Mouse (Mus musculus): ENCODE results near the gene Hist1h2br.
A peak's percentile ranks its signal among the peaks of the same experiment; 100 is the strongest.
"Not testable (repeated sequence)": the region's sequence is repeated elsewhere in the genome, so short reads cannot be mapped to it uniquely, and the experiment has no call there.

Gene Hist1h2br

DNA sequence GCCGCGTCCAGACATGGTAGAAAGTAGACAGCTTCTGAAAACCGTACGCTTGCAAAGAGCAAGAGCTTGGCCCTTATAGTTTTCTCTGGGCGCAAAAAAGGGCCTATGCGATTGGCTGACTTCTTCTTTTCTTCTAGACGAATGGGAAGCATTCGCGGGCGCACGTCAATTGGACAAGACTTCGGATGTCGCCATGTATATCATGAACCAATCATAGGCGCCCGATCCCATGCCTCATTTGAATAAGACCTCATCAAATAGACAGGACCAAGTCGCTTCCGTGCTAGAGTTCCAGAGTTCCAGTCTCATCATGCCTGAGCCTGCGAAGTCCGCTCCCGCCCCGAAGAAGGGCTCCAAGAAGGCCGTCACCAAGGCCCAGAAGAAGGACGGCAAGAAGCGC is at the start of gene Hist1h2br, which contains the start of gene Hist1h2ap:
Hist1h2br (plus strand) TSS at position 283 of the 400 bp plus-strand sequence.
Hist1h2ap (minus strand) TSS at position 47 of the 400 bp plus-strand sequence.
- not testable (repeated sequence) for DNase-seq (ENCODE audit: low read depth)

DNA sequence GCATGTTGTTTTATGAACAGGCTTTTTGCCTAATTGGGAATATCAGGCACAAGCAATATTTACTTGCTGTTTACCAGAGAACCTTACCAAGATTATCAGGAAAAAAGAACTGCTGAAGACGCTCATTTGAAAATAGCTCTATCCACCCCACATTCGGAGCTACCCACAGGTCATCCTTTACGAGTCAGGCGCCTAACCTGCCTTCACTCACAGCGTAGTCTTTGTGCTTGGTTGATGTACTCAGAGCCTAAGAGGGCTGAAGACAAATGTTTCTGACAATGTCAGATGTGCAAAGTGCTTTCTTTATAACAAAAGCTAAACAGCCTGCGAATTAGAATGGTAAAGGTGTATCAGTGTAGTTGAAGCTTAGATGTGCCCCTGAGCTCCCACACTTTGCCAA is 49.2 kb upstream of the Hist1h2br start:
- DNase-seq (ENCODE audit: low read depth): no peak

DNA sequence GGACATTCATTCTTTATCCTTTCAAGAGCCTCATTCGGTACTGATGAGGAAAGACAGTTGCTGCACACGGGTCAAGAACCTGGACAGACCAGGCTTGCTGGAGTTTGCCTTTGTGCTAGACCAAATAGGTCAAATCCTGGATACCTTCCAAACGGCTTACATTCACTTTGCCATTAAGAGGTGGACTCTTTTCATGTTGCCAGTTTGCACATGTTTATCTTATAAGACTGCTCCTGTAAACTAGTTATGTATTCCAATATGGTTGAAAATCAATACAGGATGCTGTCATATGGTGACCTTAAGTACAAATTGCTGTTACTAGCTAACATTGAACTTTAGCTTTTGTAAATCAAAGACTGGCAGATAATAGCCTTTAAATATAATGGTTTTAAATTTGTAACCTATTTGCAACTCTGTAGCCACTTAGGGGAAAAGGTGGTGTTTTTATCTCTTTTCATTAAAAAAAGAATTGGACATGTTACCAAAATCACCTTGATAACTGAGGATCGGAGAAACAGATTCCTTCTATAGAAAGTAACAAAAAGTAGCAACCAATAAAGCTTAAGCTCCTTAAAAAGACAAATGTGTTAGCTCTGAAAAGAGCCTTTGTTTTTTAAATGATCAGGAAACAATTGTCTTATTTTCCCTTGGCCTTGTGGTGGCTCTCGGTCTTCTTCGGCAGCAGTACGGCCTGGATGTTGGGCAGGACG is 47.2 kb upstream of the Hist1h2br start:
- peak; percentile 63 for DNase-seq (ENCODE audit: low read depth)

DNA sequence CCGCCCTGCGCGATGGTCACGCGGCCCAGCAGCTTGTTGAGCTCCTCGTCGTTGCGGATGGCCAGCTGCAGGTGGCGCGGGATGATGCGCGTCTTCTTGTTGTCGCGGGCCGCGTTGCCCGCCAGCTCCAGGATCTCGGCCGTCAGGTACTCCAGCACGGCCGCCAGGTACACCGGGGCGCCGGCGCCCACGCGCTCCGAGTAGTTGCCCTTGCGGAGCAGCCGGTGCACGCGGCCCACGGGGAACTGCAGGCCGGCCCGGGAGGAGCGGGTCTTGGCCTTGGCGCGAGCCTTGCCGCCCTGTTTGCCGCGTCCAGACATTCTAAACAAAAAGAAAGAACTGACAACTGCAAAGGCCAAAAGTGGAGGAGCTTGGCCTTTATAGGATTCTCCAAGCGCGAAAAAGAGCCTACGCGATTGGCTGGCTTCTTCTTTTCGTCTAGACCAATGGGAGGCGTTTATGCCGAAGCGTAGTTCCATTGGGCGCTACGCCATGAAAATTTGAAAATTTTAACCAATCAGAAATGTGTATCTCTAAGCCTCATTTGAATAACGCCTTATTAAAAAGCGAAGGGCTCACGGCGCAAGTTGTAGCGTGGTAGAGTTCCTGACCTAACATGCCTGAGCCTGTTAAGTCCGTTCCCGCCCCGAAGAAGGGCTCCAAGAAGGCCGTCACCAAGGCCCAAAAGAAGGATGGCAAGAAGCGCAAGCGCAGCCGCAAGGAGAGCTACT is 46.5 kb upstream of the Hist1h2br start, which contains the start of the genes Hist1h2an and Hist1h2bp:
Hist1h2an (minus strand) TSS at position 320 of the 731 bp plus-strand sequence.
Hist1h2bp (plus strand) TSS at position 563 of the 731 bp plus-strand sequence.
- peak; percentile 97 for DNase-seq (ENCODE audit: low read depth)

DNA sequence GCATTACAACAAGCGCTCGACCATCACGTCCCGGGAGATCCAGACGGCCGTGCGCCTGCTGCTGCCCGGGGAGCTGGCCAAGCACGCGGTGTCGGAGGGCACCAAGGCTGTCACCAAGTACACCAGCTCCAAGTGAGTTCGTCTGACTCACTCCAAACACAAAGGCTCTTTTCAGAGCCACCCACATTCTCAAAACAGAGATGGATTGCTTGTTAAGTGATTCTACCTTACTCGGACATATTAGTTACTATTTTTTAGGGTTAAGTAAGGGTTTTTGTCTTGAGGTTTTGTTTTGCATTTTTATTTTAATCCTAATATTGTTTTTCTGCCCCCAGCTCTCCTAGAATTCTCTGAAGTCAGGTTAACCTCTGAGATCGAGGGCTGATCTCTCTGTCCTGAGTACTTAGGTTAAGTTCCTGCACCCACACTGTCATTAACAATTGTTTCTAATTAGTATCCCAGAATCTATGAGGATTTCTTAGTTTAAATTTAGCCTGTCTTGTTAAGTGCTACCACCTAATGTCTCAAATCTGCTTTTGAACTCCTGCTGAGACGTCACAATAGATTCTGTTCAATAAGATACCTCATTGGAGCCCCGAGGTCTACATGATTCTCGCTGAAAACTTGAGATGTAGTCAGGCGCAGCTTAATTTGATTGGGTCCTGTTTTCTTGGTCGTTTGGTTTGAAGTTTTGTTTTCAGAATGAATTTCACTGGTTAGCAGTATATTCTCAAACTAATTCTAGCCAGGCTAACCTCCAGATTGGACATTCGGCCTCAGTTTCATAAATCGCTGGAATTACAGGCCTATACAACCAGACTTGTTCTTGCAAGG is 45.6 kb upstream of the Hist1h2br start:
- DNase-seq (ENCODE audit: low read depth): peak; percentile 58

DNA sequence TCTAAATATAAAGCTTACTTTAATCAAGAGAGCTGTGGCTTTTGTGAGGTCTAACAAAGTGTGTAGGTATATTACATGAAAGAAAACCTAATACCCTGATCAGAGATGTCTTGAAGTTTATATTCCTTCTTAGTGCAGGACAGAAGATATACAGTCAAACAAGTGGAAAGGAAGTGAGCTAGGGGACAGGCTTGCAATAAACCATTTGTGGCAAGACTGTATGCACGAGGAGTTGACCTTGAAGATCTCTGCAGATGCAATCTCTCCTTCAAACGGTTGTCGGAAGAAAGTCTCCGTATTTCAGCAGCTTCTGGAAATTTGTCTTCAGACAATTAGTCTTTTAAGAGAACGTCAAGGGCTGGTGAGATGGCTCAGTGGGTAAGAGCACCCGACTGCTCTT is 43.6 kb upstream of the Hist1h2br start:
- no peak for DNase-seq (ENCODE audit: low read depth)

DNA sequence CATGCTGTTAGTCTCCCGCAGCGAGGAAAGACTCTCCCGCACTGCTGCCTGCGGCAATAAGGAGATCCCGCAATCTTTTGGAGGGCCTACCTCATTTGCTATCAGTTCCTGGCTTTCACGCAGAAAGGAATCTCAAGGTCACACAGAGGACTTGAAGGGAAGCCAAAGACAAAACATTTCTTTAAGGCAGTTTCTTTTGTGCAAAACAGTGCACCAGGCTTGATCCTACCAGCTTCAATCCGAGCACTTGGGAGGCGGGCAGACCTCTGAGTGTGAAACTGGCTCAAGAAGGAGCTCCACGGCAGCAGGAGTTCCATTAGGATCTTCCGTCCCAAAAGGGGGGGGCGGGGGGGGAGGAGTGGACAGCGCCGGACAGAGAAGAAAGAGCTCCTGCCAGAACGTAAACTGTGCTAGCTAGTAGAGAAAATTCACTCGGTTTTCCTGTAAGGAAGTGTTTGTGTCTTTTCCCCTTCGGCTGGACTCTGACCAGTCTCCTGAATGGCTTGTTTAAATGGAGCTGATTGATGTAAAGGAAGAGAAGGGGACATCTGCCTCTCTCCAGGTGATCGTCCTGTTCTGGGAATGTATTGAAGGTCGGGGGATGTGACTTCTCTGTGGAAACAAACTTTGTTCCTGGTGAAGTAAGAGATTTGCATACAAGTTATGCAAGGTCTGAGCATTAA is 42.8 kb upstream of the Hist1h2br start:
- no peak for DNase-seq (ENCODE audit: low read depth)

DNA sequence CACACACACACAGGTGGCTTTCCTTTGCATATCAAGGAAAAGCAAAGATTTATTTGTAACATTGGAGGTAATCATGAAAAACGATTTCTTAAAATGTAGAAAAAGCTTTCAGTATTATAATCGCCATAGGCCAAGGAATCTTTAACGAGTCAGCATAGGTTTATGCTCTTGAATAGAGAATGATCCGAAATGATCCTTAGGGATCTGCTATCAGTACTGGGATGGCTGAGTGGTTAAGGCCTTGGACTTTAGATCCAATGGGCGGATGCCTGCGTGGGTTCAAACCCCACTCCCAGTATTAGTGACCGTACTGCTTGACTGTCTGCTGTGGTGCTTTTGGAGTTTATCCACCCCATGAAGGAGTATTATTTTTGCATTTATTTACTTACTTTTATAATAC is 38.0 kb upstream of the Hist1h2br start:
- DNase-seq (ENCODE audit: low read depth): no peak

DNA sequence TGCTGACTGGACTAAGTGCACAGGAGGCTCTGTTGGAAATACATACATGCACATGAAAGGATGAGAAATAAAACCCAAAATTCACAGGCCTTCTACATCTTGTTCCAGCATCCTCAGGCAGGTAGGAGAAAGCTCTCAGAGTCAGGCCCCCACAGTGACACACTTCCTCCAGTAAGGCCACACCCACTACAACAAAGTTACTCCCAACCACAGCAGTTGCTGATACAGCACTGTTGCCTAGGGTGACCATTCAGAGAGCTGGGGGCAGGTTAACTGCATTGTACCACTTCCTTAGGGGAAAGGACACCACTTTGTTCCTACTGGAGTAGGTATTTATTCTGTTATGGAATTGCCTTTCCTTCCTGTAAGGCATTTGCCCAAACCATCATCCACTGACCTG is 36.4 kb upstream of the Hist1h2br start:
- not testable (repeated sequence) for DNase-seq (ENCODE audit: low read depth)

DNA sequence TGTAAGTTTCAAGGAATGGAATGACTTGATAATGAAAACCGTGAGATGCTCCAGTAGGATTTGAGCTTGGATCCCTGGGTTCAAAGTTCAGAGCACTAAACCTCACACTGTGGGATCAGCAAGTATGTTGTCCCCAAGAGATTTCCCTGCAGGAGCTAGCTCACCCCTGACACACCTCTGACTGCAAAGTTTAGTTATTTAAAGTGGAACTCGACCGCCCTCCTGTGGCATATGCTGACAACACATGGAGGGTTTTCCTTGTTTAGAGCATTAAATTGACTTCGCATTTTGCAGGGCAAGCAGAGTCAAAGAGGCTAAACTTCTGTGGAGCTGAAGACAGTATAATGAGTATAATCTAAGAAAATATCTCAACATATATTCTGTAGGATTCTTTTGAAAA is 30.5 kb upstream of the Hist1h2br start:
- DNase-seq (ENCODE audit: low read depth): not testable (repeated sequence)

DNA sequence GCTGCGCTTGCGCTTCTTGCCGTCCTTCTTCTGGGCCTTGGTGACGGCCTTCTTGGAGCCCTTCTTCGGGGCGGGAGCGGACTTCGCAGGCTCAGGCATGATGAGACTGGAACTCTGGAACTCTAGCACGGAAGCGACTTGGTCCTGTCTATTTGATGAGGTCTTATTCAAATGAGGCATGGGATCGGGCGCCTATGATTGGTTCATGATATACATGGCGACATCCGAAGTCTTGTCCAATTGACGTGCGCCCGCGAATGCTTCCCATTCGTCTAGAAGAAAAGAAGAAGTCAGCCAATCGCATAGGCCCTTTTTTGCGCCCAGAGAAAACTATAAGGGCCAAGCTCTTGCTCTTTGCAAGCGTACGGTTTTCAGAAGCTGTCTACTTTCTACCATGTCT is 23.5 kb upstream of the Hist1h2br start, which contains the start of the genes Hist1h2bq and Hist1h2ao:
Hist1h2bq (minus strand) TSS at position 125 of the 400 bp plus-strand sequence.
Hist1h2ao (plus strand) TSS at position 393 of the 400 bp plus-strand sequence.
- not testable (repeated sequence) for DNase-seq (ENCODE audit: low read depth)

DNA sequence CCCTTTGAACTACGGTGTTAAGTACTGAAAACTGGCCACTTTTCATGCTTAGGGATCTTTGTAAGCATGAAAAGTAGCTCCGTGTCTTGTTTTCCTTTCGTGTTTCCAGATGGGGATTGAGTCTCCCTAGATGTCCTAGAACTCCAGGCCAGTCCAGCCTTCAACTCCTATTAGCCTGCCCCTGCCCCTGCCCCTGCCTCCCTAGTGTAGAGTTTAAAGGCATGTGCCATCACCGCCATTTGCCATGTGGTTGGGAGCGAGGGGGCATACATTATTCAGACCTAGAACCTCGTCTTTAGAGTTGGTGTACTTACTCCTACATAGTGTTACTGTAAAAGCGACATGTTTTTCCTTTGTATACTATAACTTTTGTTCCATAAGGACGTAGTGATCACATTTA is 22.5 kb upstream of the Hist1h2br start:
- not testable (repeated sequence) for DNase-seq (ENCODE audit: low read depth)

DNA sequence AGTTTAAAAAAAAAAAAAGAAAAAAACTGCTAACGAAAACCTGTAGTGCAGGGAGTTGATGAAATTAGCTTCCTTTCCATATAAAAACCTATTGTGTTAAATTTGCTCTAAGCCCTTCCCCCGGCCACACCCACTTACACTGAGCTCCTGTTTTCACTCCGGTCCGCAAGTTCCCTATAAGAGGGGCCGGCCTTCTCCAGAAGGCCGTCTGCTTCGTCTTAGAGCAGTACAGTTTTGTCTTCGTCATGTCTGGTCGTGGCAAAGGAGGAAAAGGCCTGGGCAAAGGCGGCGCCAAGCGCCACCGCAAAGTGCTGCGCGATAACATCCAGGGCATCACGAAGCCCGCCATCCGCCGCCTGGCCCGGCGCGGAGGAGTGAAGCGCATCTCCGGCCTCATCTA is 22.0 kb upstream of the Hist1h2br start, which contains the start of gene Hist1h4m:
Hist1h4m (plus strand) TSS at position 208 of the 400 bp plus-strand sequence.
- DNase-seq (ENCODE audit: low read depth): not testable (repeated sequence)

DNA sequence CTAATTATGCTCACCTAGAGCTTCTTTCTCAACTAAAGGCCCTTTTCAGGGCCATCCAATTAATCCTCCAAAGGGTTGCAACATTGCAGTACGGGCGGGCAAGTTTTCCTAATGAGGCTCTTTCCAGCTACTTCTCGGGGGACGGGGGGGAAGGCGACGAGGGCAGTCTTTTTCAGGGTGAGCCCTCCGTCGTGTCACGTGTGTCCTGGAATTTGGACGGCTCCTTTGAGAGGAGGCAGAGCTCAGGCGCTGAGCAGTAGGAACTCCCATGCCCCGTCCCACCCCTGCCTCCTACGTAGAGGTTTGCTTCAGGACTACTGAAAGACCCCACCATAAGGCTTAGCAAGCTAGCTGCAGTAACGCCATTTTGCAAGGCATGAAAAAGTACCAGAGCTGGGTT is 21.5 kb upstream of the Hist1h2br start:
- not testable (repeated sequence) for DNase-seq (ENCODE audit: low read depth)

DNA sequence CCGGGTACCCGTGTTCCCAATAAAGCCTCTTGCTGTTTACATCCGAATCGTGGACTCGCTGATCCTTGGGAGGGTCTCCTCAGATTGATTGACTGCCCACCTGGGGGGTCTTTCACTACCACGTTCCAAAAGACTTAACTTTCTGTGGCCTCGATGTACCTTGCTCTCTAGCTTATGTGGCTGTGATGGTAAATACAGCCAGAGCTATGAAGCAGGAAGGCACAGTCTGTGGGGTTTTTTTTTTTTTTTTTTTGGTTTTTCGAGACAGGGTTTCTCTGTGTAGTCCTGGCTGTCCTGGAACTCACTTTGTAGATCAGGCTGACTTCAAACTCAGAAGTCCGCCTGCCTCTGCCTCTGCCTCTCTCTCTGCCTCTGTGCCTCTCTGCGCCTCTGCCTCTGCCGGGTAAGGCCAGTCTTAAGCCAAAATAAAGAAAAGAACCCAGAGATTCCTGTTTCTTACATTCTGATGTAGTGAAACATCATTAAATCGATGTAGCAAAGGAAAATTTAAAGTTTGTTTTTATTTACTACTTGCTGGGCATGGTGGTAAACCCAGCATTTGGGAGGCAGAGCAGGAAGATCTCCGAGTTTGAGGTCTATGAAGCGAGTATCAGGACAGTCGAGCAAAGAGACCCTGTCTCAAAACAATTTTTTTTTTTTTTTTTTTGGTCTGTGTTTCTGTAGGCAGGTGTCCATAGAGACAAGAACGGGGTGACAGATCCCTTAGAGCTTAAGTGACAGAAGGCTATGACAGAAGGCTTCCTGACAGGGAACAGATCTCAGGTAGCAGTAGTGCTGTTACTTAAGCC is 13.3 kb upstream of the Hist1h2br start:
- not testable (repeated sequence) for DNase-seq (ENCODE audit: low read depth)

DNA sequence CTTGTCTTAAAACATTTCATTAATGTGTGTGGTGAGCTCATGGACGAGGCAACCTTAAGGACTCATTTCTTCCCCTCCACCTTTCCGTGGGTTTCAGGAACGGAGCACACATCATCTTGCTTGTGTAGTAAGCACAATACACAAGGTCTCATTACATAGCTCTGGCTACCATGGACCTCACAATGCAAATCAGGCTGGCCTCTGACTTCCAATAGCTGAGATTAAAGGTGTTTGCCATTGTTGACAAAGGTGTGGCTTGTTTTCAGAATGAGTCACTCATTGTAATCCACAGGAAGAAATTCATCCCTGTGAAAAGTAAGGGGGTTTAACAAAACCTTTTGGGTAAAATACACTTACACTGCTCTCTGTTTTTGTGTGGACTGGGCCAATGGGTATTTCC is 5.0 kb upstream of the Hist1h2br start:
- peak; percentile 35 for DNase-seq (ENCODE audit: low read depth)

DNA sequence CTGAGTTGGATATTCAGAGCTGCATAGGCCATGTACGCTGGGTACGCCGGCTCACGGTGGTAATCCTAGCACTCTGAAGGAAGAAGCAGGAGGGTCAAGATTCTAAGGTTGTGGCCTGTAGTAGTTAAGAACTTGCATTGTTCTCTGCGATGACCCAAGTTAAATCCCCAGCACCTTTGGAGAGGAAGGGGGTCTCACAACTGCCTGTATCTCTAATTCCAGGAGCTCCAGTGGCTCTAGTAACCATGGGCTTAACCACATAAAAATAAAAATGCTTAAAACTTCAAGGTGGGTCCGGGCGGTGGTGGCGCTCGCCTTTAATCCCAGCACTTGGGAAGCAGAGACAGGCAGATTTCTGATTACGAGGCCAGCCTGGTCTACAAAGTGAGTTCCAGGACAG is 3.2 kb upstream of the Hist1h2br start:
- peak; percentile 11 for DNase-seq (ENCODE audit: low read depth)

DNA sequence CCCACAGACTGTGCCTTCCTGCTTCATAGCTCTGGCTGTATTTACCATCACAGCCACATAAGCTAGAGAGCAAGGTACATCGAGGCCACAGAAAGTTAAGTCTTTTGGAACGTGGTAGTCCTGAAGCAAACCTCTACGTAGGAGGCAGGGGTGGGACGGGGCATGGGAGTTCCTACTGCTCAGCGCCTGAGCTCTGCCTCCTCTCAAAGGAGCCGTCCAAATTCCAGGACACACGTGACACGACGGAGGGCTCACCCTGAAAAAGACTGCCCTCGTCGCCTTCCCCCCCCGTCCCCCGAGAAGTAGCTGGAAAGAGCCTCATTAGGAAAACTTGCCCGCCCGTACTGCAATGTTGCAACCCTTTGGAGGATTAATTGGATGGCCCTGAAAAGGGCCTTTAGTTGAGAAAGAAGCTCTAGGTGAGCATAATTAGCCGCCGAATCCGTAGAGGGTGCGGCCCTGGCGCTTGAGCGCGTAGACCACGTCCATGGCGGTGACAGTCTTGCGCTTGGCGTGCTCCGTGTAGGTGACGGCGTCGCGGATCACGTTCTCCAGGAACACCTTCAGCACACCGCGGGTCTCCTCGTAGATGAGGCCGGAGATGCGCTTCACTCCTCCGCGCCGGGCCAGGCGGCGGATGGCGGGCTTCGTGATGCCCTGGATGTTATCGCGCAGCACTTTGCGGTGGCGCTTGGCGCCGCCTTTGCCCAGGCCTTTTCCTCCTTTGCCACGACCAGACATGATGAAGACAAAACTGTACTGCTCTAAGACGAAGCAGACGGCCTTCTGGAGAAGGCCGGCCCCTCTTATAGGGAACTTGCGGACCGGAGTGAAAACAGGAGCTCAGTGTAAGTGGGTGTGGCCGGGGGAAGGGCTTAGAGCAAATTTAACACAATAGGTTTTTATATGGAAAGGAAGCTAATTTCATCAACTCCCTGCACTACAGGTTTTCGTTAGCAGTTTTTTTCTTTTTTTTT is 1.8 kb upstream of the Hist1h2br start, which contains the start of gene Hist1h4n:
Hist1h4n (minus strand) TSS at position 779 of the 977 bp plus-strand sequence.
- not testable (repeated sequence) for DNase-seq (ENCODE audit: low read depth)

DNA sequence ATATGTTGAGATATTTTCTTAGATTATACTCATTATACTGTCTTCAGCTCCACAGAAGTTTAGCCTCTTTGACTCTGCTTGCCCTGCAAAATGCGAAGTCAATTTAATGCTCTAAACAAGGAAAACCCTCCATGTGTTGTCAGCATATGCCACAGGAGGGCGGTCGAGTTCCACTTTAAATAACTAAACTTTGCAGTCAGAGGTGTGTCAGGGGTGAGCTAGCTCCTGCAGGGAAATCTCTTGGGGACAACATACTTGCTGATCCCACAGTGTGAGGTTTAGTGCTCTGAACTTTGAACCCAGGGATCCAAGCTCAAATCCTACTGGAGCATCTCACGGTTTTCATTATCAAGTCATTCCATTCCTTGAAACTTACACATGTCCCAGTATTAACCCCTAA is 7.0 kb downstream of the Hist1h2br start:
- not testable (repeated sequence) for DNase-seq (ENCODE audit: low read depth)
